Mouse (Mus musculus) myocyte (in vitro differentiated cells): ENCODE data around the gene Hdac7.
A peak's percentile ranks its signal among the peaks of the same experiment; 100 is the strongest.

Experiments used
- CEBPB ChIP-seq: IDR thresholded peaks from 2 replicates; pipeline ENCODE4 v1.6.1; 2011; ENCODE audit warnings: mild to moderate bottlenecking, moderate library complexity; ENCODE audit not compliant: poor library complexity, insufficient read depth, severe bottlenecking
- E2F4 ChIP-seq: IDR thresholded peaks from one replicate; pipeline ENCODE4 v1.6.1; 2011; ENCODE audit warnings: mild to moderate bottlenecking, control low read depth, moderate library complexity; ENCODE audit not compliant: insufficient read depth
- MAX ChIP-seq: IDR thresholded peaks from one replicate; pipeline ENCODE4 v1.6.1; 2011; ENCODE audit warnings: low read depth, mild to moderate bottlenecking, control low read depth
- MYOD1 ChIP-seq, 3 experiments: IDR thresholded peaks; one replicate each; pipeline ENCODE4 v1.6.1; 2011; ENCODE audit warnings: control low read depth in 2 of 3, low read depth in 2 of 3, mild to moderate bottlenecking in 2 of 3, moderate library complexity in 1 of 3; ENCODE audit not compliant: insufficient read length in 2 of 3, control insufficient read depth in 1 of 3
- POLR2A ChIP-seq: IDR thresholded peaks from one replicate; pipeline ENCODE4 v1.6.1; 2011; ENCODE audit warnings: low read depth, mild to moderate bottlenecking, control low read depth, moderate library complexity; ENCODE audit not compliant: insufficient read length
- POLR2AphosphoS2 ChIP-seq: IDR thresholded peaks from one replicate; pipeline ENCODE4 v1.6.1; 2011; ENCODE audit warnings: low read depth, control low read depth; ENCODE audit not compliant: insufficient read length
- TCF12 ChIP-seq: IDR thresholded peaks from one replicate; pipeline ENCODE4 v1.6.1; 2011; ENCODE audit warnings: mild to moderate bottlenecking, control low read depth; ENCODE audit not compliant: poor library complexity, insufficient read depth, severe bottlenecking
- TCF3 ChIP-seq: IDR thresholded peaks from one replicate; pipeline ENCODE4 v1.6.1; 2011; ENCODE audit warnings: low read depth, control low read depth; ENCODE audit not compliant: insufficient read length
- USF1 ChIP-seq: IDR thresholded peaks from one replicate; pipeline ENCODE4 v1.6.1; 2011; ENCODE audit warnings: low read depth, mild to moderate bottlenecking, control low read depth, moderate library complexity

DNA sequence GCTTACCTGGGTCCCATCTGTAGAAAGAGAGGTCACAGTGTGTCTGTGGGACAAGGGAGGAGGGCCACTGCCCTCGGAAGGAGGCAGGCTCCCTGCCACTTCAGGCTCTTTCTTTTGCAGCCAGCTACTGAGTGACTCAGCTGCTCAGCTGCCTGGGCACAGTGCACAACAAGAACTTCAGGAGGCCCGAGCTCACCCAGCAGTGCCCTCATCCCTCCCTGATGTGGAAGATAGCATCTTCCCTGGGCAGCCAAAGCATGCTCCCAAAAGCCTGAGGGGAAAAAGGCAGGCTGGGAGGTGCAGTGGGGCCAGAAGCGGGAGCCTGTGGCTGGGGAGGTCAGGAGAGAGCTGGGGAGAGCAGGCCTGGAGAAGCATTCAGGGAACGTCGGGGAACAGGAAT lies 29.6 kb downstream of the Hdac7 start:
- TF ChIP-seq POLR2AphosphoS2: no peak
- no peak for TF ChIP-seq E2F4
- no peak for TF ChIP-seq POLR2A
- TF ChIP-seq MAX: no peak
- no peak for TF ChIP-seq TCF12
- TF ChIP-seq MYOD1 (IDR thresholded peaks at IDR 0.05; ENCODE audit: control insufficient read depth in 1 of 3, insufficient read length in 2 of 3, low read depth in 2 of 3): peak in 1 of 3 experiments; percentile 55
- no peak for TF ChIP-seq TCF3
- TF ChIP-seq USF1: no peak
- no peak for TF ChIP-seq CEBPB
